8 mouse cellular contexts compared by ENCODE assay signal in genomic region chr2:101885768-101886438, GRCm38 (mm10). TPM values are rescaled to one million over a fixed set of nuclear protein-coding genes. Genes with fewer than 3 reads are reported as not detected.
DNase-seq lines count a peak whose midpoint lies in the region; ATAC-seq and TF ChIP-seq lines count a peak whose summit lies in the region.

Commd9 (plus strand) TSS chr2:101886247.

- H3K4me1 ChIP-seq in erythroblast, embryonic 14.5 days (ENCODE audit: control insufficient read depth): peaks cover 25% of the 10 kb centered on the region
- H3K4me1 ChIP-seq in heart, embryonic 11.5 days (ENCODE audit: control insufficient read depth, insufficient read depth, low read length): peaks cover 6% of the 10 kb centered on the region
- peaks cover 9% of the 10 kb centered on the region for H3K4me1 ChIP-seq in kidney, embryonic 16.5 days (ENCODE audit: insufficient read depth, low read length)
- 0 out of 2 replicates have a peak, but pooled peaks cover 3% of the 10 kb centered on the region for H3K4me1 ChIP-seq in liver, adult 2 months (ENCODE audit: control insufficient read depth, insufficient read depth, low read length)

- no peaks in the 10 kb centered on the region for H3K9me3 ChIP-seq in erythroblast, embryonic 14.5 days (ENCODE audit: control insufficient read depth, low read length)
- H3K9me3 ChIP-seq in heart, embryonic 11.5 days (replicated peaks; ENCODE audit: control insufficient read depth, low read length): no peaks in the 10 kb centered on the region
- H3K9me3 ChIP-seq in kidney, embryonic 16.5 days (ENCODE audit: low read length): no peaks in the 10 kb centered on the region

- peak; percentile 98 for DNase-seq in brain, embryonic 14.5 days (ENCODE audit: low read depth)
- peak; percentile 87 for DNase-seq in liver, adult 2 months (ENCODE audit: extremely low read depth, low read depth, low spot score)
- peak; percentile 96 for DNase-seq in splenic B cell, adult 2 months (ENCODE audit: low read depth, low spot score)

- H3ac ChIP-seq in C2C12 (ENCODE audit: control insufficient read depth, insufficient read length, low read depth) (peak within 1 kb of the TSS; percentile 67), myocyte (ENCODE audit: control insufficient read depth, insufficient read length) (no peak within 1 kb of the TSS)

- ATAC-seq in heart, embryonic 11.5 days (replicated peaks; ENCODE audit: insufficient number of reproducible peaks, low FRiP score, low TSS enrichment): peak; percentile 94
- ATAC-seq in kidney, embryonic 16.5 days (ENCODE audit: low FRiP score, low TSS enrichment): peak; percentile 97

- peak within 1 kb of the TSS; percentile 74 for H3K9ac ChIP-seq in heart, embryonic 11.5 days (ENCODE audit: low read depth, low read length)
- peak within 1 kb of the TSS; percentile 77 for H3K9ac ChIP-seq in kidney, embryonic 16.5 days (replicated peaks; ENCODE audit: low read length)
- H3K9ac ChIP-seq in liver, adult 2 months (ENCODE audit: low read depth, low read length): peak within 1 kb of the TSS; percentile 74

- peak within 1 kb of the TSS; percentile 83 for H3K4me2 ChIP-seq in heart, embryonic 11.5 days
- peak within 1 kb of the TSS; percentile 62 for H3K4me2 ChIP-seq in kidney, embryonic 16.5 days (replicated peaks; ENCODE audit: low read depth, low read length)
- H3K4me2 ChIP-seq in myocyte (ENCODE audit: low read depth): peak within 1 kb of the TSS; percentile 74

- H3K4me3 ChIP-seq in C2C12 (ENCODE audit: insufficient read depth, poor library complexity, severe bottlenecking): peak within 1 kb of the TSS; percentile 57
- H3K4me3 ChIP-seq in erythroblast, embryonic 14.5 days (replicated peaks): peak within 1 kb of the TSS; percentile 83
- H3K4me3 ChIP-seq in heart, embryonic 11.5 days (ENCODE audit: low read depth, low read length): peak within 1 kb of the TSS; percentile 71
- peak within 1 kb of the TSS; percentile 70 for H3K4me3 ChIP-seq in kidney, embryonic 16.5 days (ENCODE audit: low read length)
- H3K4me3 ChIP-seq in liver, adult 2 months (ENCODE audit: insufficient read depth, low read depth, low read length): peak within 1 kb of the TSS; percentile 80
- H3K4me3 ChIP-seq in myocyte: peak within 1 kb of the TSS; percentile 44

- TF ChIP-seq CTCF in C2C12 (IDR thresholded peaks at IDR 0.05; ENCODE audit: control insufficient read depth, insufficient read depth, insufficient read length): no peak
- TF ChIP-seq CTCF in brain, embryonic 14.5 days (IDR thresholded peaks at IDR 0.05; ENCODE audit: borderline replicate concordance, extremely low read depth, insufficient read depth, insufficient read length): no peak
- TF ChIP-seq CTCF in liver, adult 2 months (IDR thresholded peaks at IDR 0.05; ENCODE audit: low read depth, low read length): no peak

- no peak within 1 kb of the TSS; the same call in 1 of the 2 replicates for H3K27ac ChIP-seq in heart, embryonic 11.5 days (ENCODE audit: low read depth, low read length)
- H3K27ac ChIP-seq in kidney, embryonic 16.5 days (ENCODE audit: low read length): no peak within 1 kb of the TSS
- H3K27ac ChIP-seq in liver, adult 2 months (replicated peaks; ENCODE audit: insufficient read depth, low read depth, low read length): 0 out of 2 replicates have a peak within 1 kb of the TSS, but pooled peaks have one; percentile 27

- H3K79me2 ChIP-seq in C2C12 (ENCODE audit: control insufficient read depth, insufficient read depth) (peaks cover 19% of the 10 kb centered on the region), myocyte (ENCODE audit: control insufficient read depth, insufficient read depth) (peaks cover 10% of the 10 kb centered on the region)
- peaks cover 10% of the 10 kb centered on the region; the same call in 1 of the 2 replicates for H3K79me2 ChIP-seq in liver, adult 2 months (ENCODE audit: control insufficient read depth, insufficient read depth, low read length)

- H3K36me3 ChIP-seq in C2C12 (ENCODE audit: control insufficient read depth, insufficient read depth): no peaks in the 10 kb centered on the region
- peaks cover 3% of the 10 kb centered on the region; the same call in 1 of the 2 replicates for H3K36me3 ChIP-seq in erythroblast, embryonic 14.5 days (ENCODE audit: control insufficient read depth)
- no peaks in the 10 kb centered on the region for H3K36me3 ChIP-seq in heart, embryonic 11.5 days (ENCODE audit: control insufficient read depth, insufficient read depth, low read length)
- no peaks in the 10 kb centered on the region for H3K36me3 ChIP-seq in kidney, embryonic 16.5 days (ENCODE audit: insufficient read depth, low read length)
- no peaks in the 10 kb centered on the region for H3K36me3 ChIP-seq in liver, adult 2 months (ENCODE audit: control insufficient read depth, insufficient read depth, low read length)
- no peaks in the 10 kb centered on the region for H3K36me3 ChIP-seq in myocyte (ENCODE audit: control insufficient read depth, insufficient read depth)
- H3K36me3 ChIP-seq in splenic B cell, adult 2 months (ENCODE audit: control insufficient read depth, insufficient read depth, low read length, poor library complexity, severe bottlenecking): no peaks in the 10 kb centered on the region; the same call in 1 of the 2 replicates

- H3K27me3 ChIP-seq in C2C12 (ENCODE audit: control insufficient read depth, insufficient read depth, insufficient read length) (no peaks in the 10 kb centered on the region), myocyte (ENCODE audit: control insufficient read depth, insufficient read depth, insufficient read length) (peaks cover 4% of the 10 kb centered on the region)
- H3K27me3 ChIP-seq in erythroblast, embryonic 14.5 days (ENCODE audit: control insufficient read depth): no peaks in the 10 kb centered on the region
- no peaks in the 10 kb centered on the region for H3K27me3 ChIP-seq in heart, embryonic 11.5 days (ENCODE audit: control insufficient read depth, insufficient read depth, low read length)
- H3K27me3 ChIP-seq in kidney, embryonic 16.5 days (ENCODE audit: insufficient read depth, low read length): no peaks in the 10 kb centered on the region
- no peaks in the 10 kb centered on the region for H3K27me3 ChIP-seq in liver, adult 2 months (ENCODE audit: control insufficient read depth, insufficient read depth, low read length)
- no peaks in the 10 kb centered on the region for H3K27me3 ChIP-seq in splenic B cell, adult 2 months (ENCODE audit: control insufficient read depth, insufficient read depth, low read length, poor library complexity, severe bottlenecking)

- TF ChIP-seq POLR2A in brain, embryonic 14.5 days (IDR thresholded peaks at IDR 0.05; ENCODE audit: borderline replicate concordance, extremely low read depth, insufficient read depth, insufficient read length, poor library complexity, severe bottlenecking): peak; percentile 21; the same call in 1 of the 2 replicates
- TF ChIP-seq POLR2A in liver, adult 2 months (IDR thresholded peaks at IDR 0.05; ENCODE audit: extremely low read depth, insufficient read depth, low read length): 0 out of 2 replicates have a peak, but pooled peaks have one; percentile 25
- peak; percentile 66 for TF ChIP-seq POLR2A in myocyte (IDR thresholded peaks at IDR 0.05; ENCODE audit: insufficient read length, low read depth)

- WGBS in heart, embryonic 11.5 days (ENCODE audit: insufficient replicate concordance): 12% methylated on average over 22 of the region's 22 CpGs
- 12% methylated on average over 22 of the region's 22 CpGs for WGBS in kidney, embryonic 16.5 days
- WGBS in liver, adult 2 months: 10% methylated on average over 22 of the region's 22 CpGs

- peaks cover 2% of the 10 kb centered on the region for H3K79me3 ChIP-seq in C2C12 (ENCODE audit: low read depth)

TF ChIP-seq in C2C12, 6 proteins besides CTCF, POLR2A, EP300 and RAD21:
- TF ChIP-seq MAX (IDR thresholded peaks at IDR 0.05): peak; percentile 85
- no peak for TF ChIP-seq MYOD1 (IDR thresholded peaks at IDR 0.05; ENCODE audit: control insufficient read depth, insufficient read length, low read depth)
- peak; percentile 100 for TF ChIP-seq USF1 (IDR thresholded peaks at IDR 0.05; ENCODE audit: low read depth)
- TF ChIP-seq CEBPB (IDR thresholded peaks at IDR 0.05; ENCODE audit: low read depth): no peak
- no peak for TF ChIP-seq MYOG (IDR thresholded peaks at IDR 0.05; ENCODE audit: control insufficient read depth, extremely low read depth, insufficient read length)
- no peak for TF ChIP-seq FOSL1 (IDR thresholded peaks at IDR 0.05; ENCODE audit: insufficient read depth, low read length, poor library complexity, severe bottlenecking)

TF ChIP-seq in myocyte, 11 proteins besides CTCF, POLR2A, EP300 and RAD21:
- peak in 1 of 3 experiments; percentile 43 for TF ChIP-seq MYOG (IDR thresholded peaks at IDR 0.05; ENCODE audit: control insufficient read depth in 1 of 3, insufficient read depth in 1 of 3, insufficient read length in 2 of 3, low read depth in 2 of 3)
- TF ChIP-seq CEBPB (IDR thresholded peaks at IDR 0.05; ENCODE audit: insufficient read depth, poor library complexity, severe bottlenecking): no peak
- no peak for TF ChIP-seq MYOD1 (IDR thresholded peaks at IDR 0.05; ENCODE audit: control insufficient read depth in 1 of 3, insufficient read length in 2 of 3, low read depth in 2 of 3)
- TF ChIP-seq REST (IDR thresholded peaks at IDR 0.05; ENCODE audit: insufficient read depth, insufficient read length): no peak
- peak; percentile 100 for TF ChIP-seq USF1 (IDR thresholded peaks at IDR 0.05; ENCODE audit: low read depth)
- TF ChIP-seq TCF12 (IDR thresholded peaks at IDR 0.05; ENCODE audit: insufficient read depth, poor library complexity, severe bottlenecking): no peak
- TF ChIP-seq E2F4 (IDR thresholded peaks at IDR 0.05; ENCODE audit: insufficient read depth): peak; percentile 66
- no peak for TF ChIP-seq SRF (IDR thresholded peaks at IDR 0.05; ENCODE audit: control insufficient read depth, insufficient read length, low read depth)

RNA-seq across cellular contexts. Expression of gene Commd9, which starts in this region (rescaled TPM):
- polyA plus RNA-seq in C2C12 (2012; fragmentation: generic; extraction: Trizol): 55.4 TPM
- 137 and 182 TPM in 2 replicates for polyA plus RNA-seq in brain, embryonic 14.5 days (2012; rRNA removed)
- 1.6 and 4.3 TPM in 2 replicates for polyA plus RNA-seq in erythroblast, embryonic 14.5 days (2012)
- 48.8 and 52.2 TPM in 2 replicates for polyA plus RNA-seq in heart, embryonic 11.5 days (2014; fragmentation: Nextera tagmentation; extraction: Ambion mirVana)
- polyA plus RNA-seq in kidney, embryonic 16.5 days (2015; fragmentation: Nextera tagmentation; extraction: Ambion mirVana): 65.3 and 72.6 TPM in 2 replicates
- 26.6 and 30.7 TPM in 2 replicates for total RNA-seq in liver, adult 2 months (2014; rRNA removed)
- 44.1 and 44.4 TPM in 2 replicates for polyA plus RNA-seq in liver, adult 2 months (2012; rRNA removed)
- 46.2 TPM for polyA plus RNA-seq in myocyte (2012; fragmentation: generic; extraction: Trizol)
